Mouse (Mus musculus) kidney, embryonic 15.5 days (tissue): ENCODE measurements around the gene Gnb1l. TPM values are rescaled to one million over a fixed set of nuclear protein-coding genes. Genes with fewer than 3 reads are reported as not detected.

Source experiments
- ATAC-seq: fragments of 200-750 bp; cut with Nextera tagmentation; replicated peaks from 2 replicates; pipeline ENCODE4 v1.8.0; 2017; ENCODE audit warnings: moderate TSS enrichment; ENCODE audit not compliant: low FRiP score
- H3K27ac ChIP-seq: fragments of 300-500 bp; sonication (generic); 2 replicates; pipeline ENCODE4 v1.5.1; 2015; ENCODE audit warnings: mild to moderate bottlenecking, inconsistent platforms
- H3K27me3 ChIP-seq: fragments of 300-500 bp; sonication (generic); 2 replicates; pipeline ENCODE4 v1.6.1; 2015; ENCODE audit warnings: inconsistent platforms
- H3K36me3 ChIP-seq: fragments of 300-500 bp; sonication (generic); 2 replicates; pipeline ENCODE4 v1.6.1; 2015; ENCODE audit warnings: inconsistent platforms
- H3K4me1 ChIP-seq: fragments of 300-500 bp; sonication (generic); 2 replicates; pipeline ENCODE4 v1.6.1; 2015; ENCODE audit warnings: inconsistent platforms
- H3K4me2 ChIP-seq: fragments of 300-500 bp; sonication (generic); 2 replicates; pipeline ENCODE4 v1.6.1; 2015; ENCODE audit warnings: moderate library complexity, mild to moderate bottlenecking, inconsistent platforms
- H3K4me3 ChIP-seq: fragments of 300-500 bp; sonication (generic); replicated peaks from 2 replicates; pipeline ENCODE4 v1.5.1; 2015; ENCODE audit warnings: mild to moderate bottlenecking, inconsistent platforms
- H3K9ac ChIP-seq: fragments of 300-500 bp; sonication (generic); 2 replicates; pipeline ENCODE4 v1.6.1; 2015; ENCODE audit warnings: mild to moderate bottlenecking, inconsistent platforms
- H3K9me3 ChIP-seq: fragments of 300-500 bp; sonication (generic); replicated peaks from 2 replicates; pipeline ENCODE4 v1.6.1; 2016; ENCODE audit warnings: inconsistent platforms
- WGBS: fragments of 180-500 bp; shearing (Covaris S2); methylation state at CpG from one replicate; pipeline ENCODE4 v1.1.7; 2015; ENCODE audit warnings: mixed read lengths; 5-methylcytosine and 5-hydroxymethylcytosine counted together
- polyA plus RNA-seq: library from polyadenylated mRNA; unstranded; fragments of >200 nt; fragmentation: Nextera tagmentation; extraction: Ambion mirVana; gene quantifications from 2 replicates; pipeline ENCODE4 v1.2.1, GENCODE M21; 2015

Gnb1l gene
- polyA plus RNA-seq, 1 experiment from 2014 or later, result 17.2 TPM

DNA sequence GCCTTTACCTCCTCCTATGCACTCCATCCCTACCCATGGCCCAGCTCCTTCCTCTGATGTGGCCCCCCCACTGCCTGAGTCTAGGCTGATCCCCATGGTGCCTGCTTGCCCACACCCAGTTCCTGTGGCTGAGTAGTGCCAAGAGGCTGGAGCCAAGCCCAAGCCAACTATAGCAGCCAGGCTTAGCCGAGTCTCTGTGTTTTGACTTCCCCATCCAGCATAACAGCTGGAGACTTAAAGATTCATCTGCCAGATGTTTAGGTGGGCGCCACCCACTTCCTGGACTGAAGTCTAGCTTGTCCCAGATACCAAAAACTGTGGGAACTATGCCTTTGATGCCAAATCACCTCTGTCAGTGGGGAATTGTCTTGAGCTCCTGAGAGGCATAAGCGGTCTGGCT is 34.2 kb upstream of the Gnb1l start:
- no peak for ATAC-seq
- no peak overlapping the region for H3K9ac ChIP-seq
- H3K4me1 ChIP-seq, result peaks cover 19% of the 10 kb centered on the region
- peaks cover 7% of the 10 kb centered on the region for H3K36me3 ChIP-seq
- H3K27ac ChIP-seq, result no peak overlapping the region
- no peaks in the 10 kb centered on the region for H3K9me3 ChIP-seq
- H3K27me3 ChIP-seq, result peaks cover 5% of the 10 kb centered on the region; the same call in 1 of the 2 replicates
- WGBS, result 69% methylated on average over 3 of the region's 3 CpGs
- no peak overlapping the region for H3K4me2 ChIP-seq
- no peak overlapping the region for H3K4me3 ChIP-seq

DNA sequence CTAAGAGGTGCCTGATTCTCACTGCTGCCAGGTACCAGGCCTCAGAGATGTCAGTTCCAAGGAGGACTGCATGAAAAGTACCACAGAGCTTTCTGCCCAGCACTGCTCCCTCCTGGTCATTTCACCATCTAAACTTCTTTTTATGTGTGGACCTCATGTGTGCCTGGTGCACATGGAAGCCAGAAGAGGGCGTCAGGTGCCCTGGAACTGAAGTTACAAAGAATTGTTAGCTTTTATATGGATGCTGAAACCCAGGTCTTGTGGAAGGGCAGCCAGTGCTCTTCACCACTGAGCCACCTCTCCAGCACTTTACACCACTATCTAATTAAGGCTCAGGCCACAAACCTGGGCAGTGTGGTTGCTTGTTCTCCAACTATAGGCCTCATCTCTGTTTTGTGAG is 27.7 kb upstream of the Gnb1l start:
- 38% methylated on average over 1 of the region's 1 CpGs for WGBS
- H3K27me3 ChIP-seq, result no peaks in the 10 kb centered on the region
- H3K4me1 ChIP-seq, result peaks cover 14% of the 10 kb centered on the region; the same call in 1 of the 2 replicates
- H3K4me3 ChIP-seq, result no peak overlapping the region
- H3K27ac ChIP-seq, result peak overlapping the region; percentile 1; the same call in 1 of the 2 replicates
- no peak overlapping the region for H3K4me2 ChIP-seq
- ATAC-seq, result no peak
- H3K9ac ChIP-seq, result no peak overlapping the region
- H3K36me3 ChIP-seq, result peaks cover 29% of the 10 kb centered on the region
- H3K9me3 ChIP-seq, result no peaks in the 10 kb centered on the region

DNA sequence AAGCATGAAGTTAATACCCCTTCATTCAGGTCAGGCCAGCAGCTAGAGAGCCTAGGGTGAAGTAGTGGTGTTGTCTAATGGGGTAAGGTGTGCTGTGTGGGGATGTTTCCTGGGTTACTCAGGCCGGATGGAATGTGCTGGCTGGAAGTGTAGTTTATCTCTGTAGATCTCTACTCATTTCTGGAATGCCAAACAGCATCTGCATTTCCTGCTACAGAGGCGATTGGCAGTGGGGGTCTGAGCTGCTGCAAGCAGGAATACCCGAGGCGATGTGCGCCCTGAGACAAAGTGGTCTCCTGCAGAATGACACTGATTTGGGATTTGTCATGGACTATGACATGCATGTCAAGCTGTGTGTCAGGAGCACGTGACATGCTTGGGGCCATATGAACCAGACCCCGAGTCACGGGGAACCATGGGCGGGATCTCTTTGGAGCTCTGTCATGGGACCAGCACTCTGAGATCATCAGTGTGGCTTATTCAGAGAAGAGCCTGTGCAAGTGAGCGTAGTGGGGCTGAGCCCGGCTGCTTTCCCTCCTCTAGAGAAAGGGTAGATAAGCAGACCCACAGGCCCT is 27.0 kb upstream of the Gnb1l start:
- ATAC-seq, result no peak
- WGBS, result 71% methylated on average over 11 of the region's 11 CpGs
- H3K4me3 ChIP-seq, result no peak overlapping the region
- H3K9ac ChIP-seq, result no peak overlapping the region
- H3K4me1 ChIP-seq, result peaks cover 14% of the 10 kb centered on the region; the same call in 1 of the 2 replicates
- no peak overlapping the region for H3K4me2 ChIP-seq
- no peaks in the 10 kb centered on the region for H3K9me3 ChIP-seq
- H3K27ac ChIP-seq, result peak overlapping the region; percentile 1; the same call in 1 of the 2 replicates
- H3K36me3 ChIP-seq, result peaks cover 36% of the 10 kb centered on the region
- H3K27me3 ChIP-seq, result no peaks in the 10 kb centered on the region

DNA sequence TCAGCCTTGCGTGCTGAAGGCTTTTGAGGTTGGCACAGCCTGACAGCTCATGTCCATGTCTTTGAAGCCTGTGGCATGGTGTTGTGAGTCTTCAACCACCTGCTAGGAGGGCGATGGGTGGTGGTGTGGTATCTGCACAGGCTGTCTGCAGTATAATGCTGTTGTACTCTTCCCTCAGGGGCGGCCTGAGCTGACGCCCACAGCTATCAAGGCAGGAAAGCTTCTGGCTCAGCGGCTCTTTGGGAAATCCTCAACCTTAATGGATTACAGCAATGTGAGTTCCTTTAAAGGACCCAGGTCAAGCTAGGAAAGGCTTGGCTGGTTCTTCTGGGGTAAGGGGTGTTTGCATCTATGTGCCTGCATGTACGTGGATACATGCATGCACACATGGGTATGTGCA is 26.5 kb upstream of the Gnb1l start:
- Histone ChIP-seq H3K27me3 (no peaks in the 10 kb centered on the region), H3K36me3 (peaks cover 37% of the 10 kb centered on the region), H3K9ac (no peak overlapping the region), H3K9me3 (no peaks in the 10 kb centered on the region), H3K4me3 (no peak overlapping the region), H3K27ac (no peak overlapping the region), H3K4me2 (no peak overlapping the region), H3K4me1 (peaks cover 14% of the 10 kb centered on the region; the same call in 1 of the 2 replicates)
- WGBS, result 85% methylated on average over 6 of the region's 6 CpGs
- ATAC-seq, result no peak

DNA sequence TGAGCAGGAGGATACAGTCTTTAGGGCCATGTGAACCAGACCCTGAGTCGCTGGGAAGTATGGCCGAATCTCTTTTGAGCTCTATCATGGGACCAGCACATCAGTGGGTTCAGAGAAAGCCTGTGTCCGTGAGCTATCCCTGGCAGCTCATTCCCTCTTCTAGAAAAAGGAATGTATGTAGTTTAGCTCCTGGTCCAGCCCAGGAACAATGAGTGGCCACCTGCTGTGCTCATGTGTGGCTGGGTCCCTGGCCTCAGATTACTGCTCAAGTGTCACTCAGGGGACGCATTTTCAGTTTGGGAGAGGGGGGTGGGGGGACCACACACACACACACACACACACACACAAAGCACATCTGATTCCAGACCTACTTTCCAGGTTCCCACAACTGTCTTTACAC is 26.1 kb upstream of the Gnb1l start:
- 86% methylated on average over 4 of the region's 4 CpGs for WGBS
- no peak for ATAC-seq

DNA sequence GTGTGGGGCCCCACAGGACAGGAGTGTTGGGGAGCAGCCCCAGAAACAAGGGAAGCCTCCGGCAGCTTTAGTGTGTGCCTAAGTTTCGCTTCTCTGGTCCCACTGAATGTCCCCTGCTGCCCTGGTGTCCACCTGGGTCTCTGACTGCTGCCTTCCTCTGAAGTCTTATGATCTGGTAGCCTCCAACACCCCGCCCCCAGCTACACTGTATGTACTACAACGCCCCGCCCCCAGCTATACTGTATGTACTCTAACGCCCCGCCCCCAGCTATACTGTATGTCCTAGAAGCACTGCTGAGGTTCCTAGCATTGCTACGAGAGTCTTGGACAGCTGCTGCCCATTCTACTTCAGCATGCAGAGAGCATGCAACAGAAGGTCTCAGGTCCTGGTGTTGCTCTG is 25.5 kb upstream of the Gnb1l start:
- H3K4me3 ChIP-seq, result no peak overlapping the region
- no peaks in the 10 kb centered on the region for H3K27me3 ChIP-seq
- peaks cover 42% of the 10 kb centered on the region for H3K36me3 ChIP-seq
- no peaks in the 10 kb centered on the region for H3K9me3 ChIP-seq
- no peak overlapping the region for H3K4me2 ChIP-seq
- WGBS, result 91% methylated on average over 8 of the region's 8 CpGs
- no peak for ATAC-seq
- peaks cover 14% of the 10 kb centered on the region; the same call in 1 of the 2 replicates for H3K4me1 ChIP-seq
- no peak overlapping the region for H3K9ac ChIP-seq
- no peak overlapping the region for H3K27ac ChIP-seq

More for the DNA sequence above, 26.1 kb upstream of the Gnb1l start:
- Histone ChIP-seq H3K27me3 (no peaks in the 10 kb centered on the region), H3K9ac (no peak overlapping the region), H3K36me3 (peaks cover 37% of the 10 kb centered on the region), H3K27ac (no peak overlapping the region), H3K4me3 (no peak overlapping the region), H3K4me1 (peaks cover 14% of the 10 kb centered on the region; the same call in 1 of the 2 replicates), H3K9me3 (no peaks in the 10 kb centered on the region), H3K4me2 (no peak overlapping the region)

DNA sequence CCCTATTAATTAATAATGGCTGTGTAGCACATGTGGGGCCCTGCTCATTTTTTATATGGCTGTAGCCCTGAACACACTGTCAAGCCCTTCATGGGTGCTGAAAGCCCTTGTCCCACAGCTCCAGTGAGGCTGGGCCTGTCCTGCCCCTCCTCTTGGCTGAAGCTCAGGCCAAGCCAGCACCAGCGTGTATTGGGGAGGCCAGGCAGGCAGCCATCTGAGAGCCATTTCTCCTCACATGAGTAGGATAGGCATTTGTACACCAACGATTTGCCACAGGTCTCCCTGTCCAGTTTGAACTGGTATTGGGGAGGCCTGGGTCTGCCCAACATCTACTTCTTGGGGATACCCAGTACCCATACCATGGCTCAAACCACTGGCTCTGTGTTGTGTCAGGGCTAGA is 24.5 kb upstream of the Gnb1l start:
- Histone ChIP-seq H3K4me1 (peaks cover 19% of the 10 kb centered on the region; the same call in 1 of the 2 replicates), H3K9me3 (no peaks in the 10 kb centered on the region), H3K4me3 (no peak overlapping the region), H3K36me3 (peaks cover 37% of the 10 kb centered on the region), H3K27me3 (no peaks in the 10 kb centered on the region), H3K4me2 (no peak overlapping the region), H3K9ac (no peak overlapping the region), H3K27ac (no peak overlapping the region)
- 75% methylated on average over 2 of the region's 2 CpGs for WGBS
- ATAC-seq, result no peak

DNA sequence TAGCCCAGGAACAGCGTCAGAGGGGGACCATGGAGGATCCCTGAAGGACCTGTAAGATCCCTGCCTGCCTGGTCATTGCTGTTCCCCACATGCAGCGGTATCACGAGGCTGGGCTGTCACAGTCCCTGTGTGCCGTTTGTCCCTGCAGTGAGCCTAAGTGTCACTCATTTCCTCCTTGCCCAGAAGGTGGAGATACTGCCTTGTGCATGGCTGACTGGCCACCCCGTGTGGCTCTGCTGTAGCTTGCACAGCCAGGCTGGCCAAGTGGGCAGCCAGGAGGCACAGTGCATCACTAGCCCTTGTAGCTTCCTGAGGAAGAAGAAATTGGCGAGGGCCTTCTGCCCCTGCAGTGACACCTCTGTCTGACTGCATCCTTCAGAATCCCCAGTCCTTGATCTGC is 20.5 kb upstream of the Gnb1l start:
- Histone ChIP-seq H3K27me3 (0 out of 2 replicates have a peak, but pooled peaks cover 3% of the 10 kb centered on the region), H3K9ac (no peak overlapping the region), H3K9me3 (no peaks in the 10 kb centered on the region), H3K36me3 (peaks cover 22% of the 10 kb centered on the region; the same call in 1 of the 2 replicates), H3K4me3 (no peak overlapping the region), H3K4me1 (peaks cover 25% of the 10 kb centered on the region), H3K27ac (no peak overlapping the region), H3K4me2 (no peak overlapping the region)
- 60% methylated on average over 6 of the region's 6 CpGs for WGBS
- no peak for ATAC-seq

DNA sequence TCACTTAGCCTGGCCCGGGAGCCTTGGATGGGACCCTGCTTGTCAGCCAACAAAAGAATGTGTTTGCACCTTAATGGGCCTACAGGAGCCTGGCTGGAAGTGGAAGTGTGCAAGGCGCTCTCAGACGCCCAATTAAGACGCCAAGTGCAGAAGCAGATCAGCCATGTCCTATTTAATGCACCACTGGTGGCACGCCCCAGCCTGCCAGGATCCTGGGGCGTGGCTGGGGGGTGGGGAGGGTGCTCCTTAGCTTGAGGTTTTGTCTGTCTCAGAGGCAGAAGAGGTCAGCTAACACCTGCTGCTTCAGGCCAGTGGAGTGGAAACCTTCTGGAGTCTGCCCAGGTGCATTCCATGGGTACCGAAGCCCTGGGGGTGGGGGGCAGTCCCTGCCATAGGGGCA is 18.8 kb upstream of the Gnb1l start:
- WGBS, result 34% methylated on average over 7 of the region's 7 CpGs
- peak; percentile 69 for ATAC-seq

DNA sequence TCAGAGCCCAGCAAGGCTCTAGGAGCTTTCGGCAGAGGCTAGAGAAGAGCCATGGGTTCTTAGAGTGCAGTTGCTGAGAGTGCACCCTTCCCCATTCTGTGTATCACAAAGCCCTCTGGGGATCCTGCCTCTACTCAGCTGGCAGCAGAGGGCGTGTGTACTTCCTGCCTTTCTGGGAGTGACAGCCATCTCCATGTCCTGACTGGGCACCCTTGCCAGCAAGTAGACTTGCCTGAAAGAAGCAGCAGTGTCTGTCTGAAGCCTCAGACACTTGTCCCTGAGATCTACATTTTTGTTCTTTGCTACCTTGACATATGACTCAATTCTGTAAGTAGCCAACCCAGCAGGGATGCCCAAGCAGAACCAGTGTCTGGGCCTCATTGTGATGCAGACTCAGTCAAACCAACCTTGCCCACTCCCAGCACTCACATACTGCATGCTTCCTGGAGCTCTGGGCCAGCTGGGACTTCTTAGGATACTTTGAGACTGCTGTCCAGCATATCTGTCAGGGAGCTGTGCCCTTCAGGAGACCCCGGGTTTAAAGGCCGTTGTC is 17.5 kb upstream of the Gnb1l start:
- no peak overlapping the region for H3K4me2 ChIP-seq
- H3K9ac ChIP-seq, result no peak overlapping the region
- 0 out of 2 replicates have a peak, but pooled peaks cover 3% of the 10 kb centered on the region for H3K27me3 ChIP-seq
- ATAC-seq, result no peak
- no peak overlapping the region for H3K27ac ChIP-seq
- no peak overlapping the region for H3K4me3 ChIP-seq
- H3K9me3 ChIP-seq, result no peaks in the 10 kb centered on the region
- WGBS, result 71% methylated on average over 4 of the region's 4 CpGs
- peaks cover 19% of the 10 kb centered on the region for H3K4me1 ChIP-seq
- peaks cover 11% of the 10 kb centered on the region; the same call in 1 of the 2 replicates for H3K36me3 ChIP-seq

More for the DNA sequence above, 18.8 kb upstream of the Gnb1l start:
- peaks cover 19% of the 10 kb centered on the region for H3K4me1 ChIP-seq
- H3K4me2 ChIP-seq, result no peak overlapping the region
- H3K4me3 ChIP-seq, result no peak overlapping the region
- H3K27me3 ChIP-seq, result 0 out of 2 replicates have a peak, but pooled peaks cover 3% of the 10 kb centered on the region
- H3K9ac ChIP-seq, result no peak overlapping the region
- peaks cover 21% of the 10 kb centered on the region; the same call in 1 of the 2 replicates for H3K36me3 ChIP-seq
- H3K9me3 ChIP-seq, result no peaks in the 10 kb centered on the region
- no peak overlapping the region for H3K27ac ChIP-seq

DNA sequence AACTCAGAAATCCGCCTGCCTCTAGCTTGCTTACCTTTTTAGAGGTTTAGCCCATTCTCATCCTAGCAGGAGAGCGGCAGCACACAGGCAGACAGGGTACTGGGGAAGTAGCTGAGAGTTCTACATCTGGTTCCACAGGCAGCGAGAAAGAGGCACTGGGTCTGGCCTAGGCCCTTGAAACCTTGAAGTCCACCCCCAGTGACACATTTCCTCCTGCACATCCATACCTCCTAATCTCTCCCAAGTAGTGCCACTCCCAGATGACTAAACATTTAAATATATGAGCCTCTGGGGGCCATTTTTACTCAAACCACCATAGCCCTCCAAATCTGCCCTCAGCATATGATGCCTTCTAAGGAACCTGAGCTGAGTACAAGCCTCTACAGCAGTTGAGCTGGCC is 16.1 kb upstream of the Gnb1l start:
- no peak for ATAC-seq
- Histone ChIP-seq H3K4me2 (no peak overlapping the region), H3K9ac (no peak overlapping the region), H3K4me3 (no peak overlapping the region), H3K27me3 (0 out of 2 replicates have a peak, but pooled peaks cover 3% of the 10 kb centered on the region), H3K9me3 (no peaks in the 10 kb centered on the region), H3K4me1 (peaks cover 19% of the 10 kb centered on the region), H3K27ac (no peak overlapping the region), H3K36me3 (0 out of 2 replicates have a peak, but pooled peaks cover 4% of the 10 kb centered on the region)
- 92% methylated on average over 3 of the region's 3 CpGs for WGBS

DNA sequence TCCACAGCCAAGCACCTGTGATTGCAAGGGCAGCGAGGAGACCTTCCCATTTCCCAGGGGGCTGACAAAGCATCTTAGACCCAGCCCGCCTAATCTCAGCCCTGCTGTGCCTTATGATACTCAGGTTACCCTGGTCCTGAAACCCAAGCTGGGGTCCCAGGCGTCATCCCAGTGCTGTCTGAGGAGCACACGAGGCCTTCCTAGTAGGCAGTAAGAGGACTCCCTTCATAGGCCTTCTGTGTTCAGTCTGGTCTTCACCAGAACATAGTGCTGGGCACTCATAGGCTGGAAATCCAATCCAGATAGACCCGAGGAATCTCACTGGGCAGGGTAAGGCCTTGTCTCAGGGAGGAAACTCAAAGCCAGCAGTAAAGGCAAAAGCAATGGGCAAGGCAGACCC is 14.7 kb upstream of the Gnb1l start:
- H3K36me3 ChIP-seq, result no peaks in the 10 kb centered on the region
- no peak overlapping the region for H3K9ac ChIP-seq
- H3K27ac ChIP-seq, result no peak overlapping the region
- H3K4me3 ChIP-seq, result no peak overlapping the region
- peaks cover 16% of the 10 kb centered on the region for H3K4me1 ChIP-seq
- 0 out of 2 replicates have a peak, but pooled peaks cover 3% of the 10 kb centered on the region for H3K27me3 ChIP-seq
- WGBS, result 57% methylated on average over 5 of the region's 5 CpGs
- H3K4me2 ChIP-seq, result no peak overlapping the region
- no peak for ATAC-seq
- H3K9me3 ChIP-seq, result no peaks in the 10 kb centered on the region
